Mouse (Mus musculus) liver, postnatal 0 days (tissue): ENCODE results near the gene Relt. TPM values are rescaled to one million over a fixed set of nuclear protein-coding genes. Genes with fewer than 3 reads are reported as not detected.

Source experiments
- ATAC-seq: fragments of 200-750 bp; cut with Nextera tagmentation; 2 replicates; pipeline ENCODE4 v1.8.0; 2017; ENCODE audit warnings: mild to moderate bottlenecking, moderate library complexity
- DNase-seq: peaks from one replicate; pipeline ENCODE4 v3.0.0-alpha.2; 2016
- H3K27ac ChIP-seq: fragments of 300-500 bp; sonication (generic); 2 replicates; pipeline ENCODE4 v1.5.1; 2014; ENCODE audit warnings: antibody characterized with exemption, moderate library complexity, mild to moderate bottlenecking, low read depth
- H3K27me3 ChIP-seq: fragments of 300-500 bp; sonication (generic); 2 replicates; pipeline ENCODE4 v1.6.1; 2014; ENCODE audit warnings: low read length, control low read depth, mixed read lengths; ENCODE audit not compliant: insufficient read depth
- H3K36me3 ChIP-seq: fragments of 300-500 bp; sonication (generic); replicated peaks from 2 replicates; pipeline ENCODE4 v1.6.1; 2014; ENCODE audit warnings: mild to moderate bottlenecking, control low read depth, low read length, moderate library complexity, mixed read lengths; ENCODE audit not compliant: insufficient read depth
- H3K4me1 ChIP-seq: fragments of 300-500 bp; sonication (generic); 2 replicates; pipeline ENCODE4 v1.6.1; 2014; ENCODE audit warnings: antibody characterized with exemption, mild to moderate bottlenecking, control low read depth; ENCODE audit not compliant: insufficient read depth
- H3K4me2 ChIP-seq: fragments of 300-500 bp; sonication (generic); 2 replicates; pipeline ENCODE4 v1.6.1; 2014; ENCODE audit warnings: low read depth, mild to moderate bottlenecking, low read length, moderate library complexity, mixed read lengths
- H3K4me3 ChIP-seq: fragments of 300-500 bp; sonication (generic); 2 replicates; pipeline ENCODE4 v1.5.1; 2014; ENCODE audit warnings: low read depth, low read length
- H3K9ac ChIP-seq: fragments of 300-500 bp; sonication (generic); replicated peaks from 2 replicates; pipeline ENCODE4 v1.6.1; 2014; ENCODE audit warnings: mild to moderate bottlenecking, moderate library complexity
- H3K9me3 ChIP-seq: fragments of 300-500 bp; sonication (generic); 2 replicates; pipeline ENCODE4 v1.6.1; 2016; ENCODE audit warnings: mild to moderate bottlenecking, control low read depth, low read length, mixed read lengths
- CTCF ChIP-seq: sonication (generic); IDR thresholded peaks from 2 replicates; pipeline ENCODE4 v1.5.1; 2016; ENCODE audit warnings: antibody characterized with exemption, low read depth
- EP300 ChIP-seq: IDR thresholded peaks from 2 replicates; pipeline ENCODE4 v1.6.1; 2016; ENCODE audit warnings: antibody characterized with exemption, low read depth, mild to moderate bottlenecking
- WGBS: fragments of 180-500 bp; shearing (Covaris S2); extraction: QIAGEN DNeasy Blood & Tissue Kit; methylation state at CpG from one replicate; pipeline ENCODE4 v1.1.7; 2014; ENCODE audit not compliant: insufficient replicate concordance; 5-methylcytosine and 5-hydroxymethylcytosine counted together
- polyA plus RNA-seq: library from polyadenylated mRNA; unstranded; fragments of >200 nt; fragmentation: Nextera tagmentation; extraction: Ambion mirVana; gene quantifications from 2 replicates; pipeline ENCODE4 v1.2.1, GENCODE M21; 2015

Gene Relt
- polyA plus RNA-seq, 1 experiment from 2014 or later = 7.5 TPM

DNA sequence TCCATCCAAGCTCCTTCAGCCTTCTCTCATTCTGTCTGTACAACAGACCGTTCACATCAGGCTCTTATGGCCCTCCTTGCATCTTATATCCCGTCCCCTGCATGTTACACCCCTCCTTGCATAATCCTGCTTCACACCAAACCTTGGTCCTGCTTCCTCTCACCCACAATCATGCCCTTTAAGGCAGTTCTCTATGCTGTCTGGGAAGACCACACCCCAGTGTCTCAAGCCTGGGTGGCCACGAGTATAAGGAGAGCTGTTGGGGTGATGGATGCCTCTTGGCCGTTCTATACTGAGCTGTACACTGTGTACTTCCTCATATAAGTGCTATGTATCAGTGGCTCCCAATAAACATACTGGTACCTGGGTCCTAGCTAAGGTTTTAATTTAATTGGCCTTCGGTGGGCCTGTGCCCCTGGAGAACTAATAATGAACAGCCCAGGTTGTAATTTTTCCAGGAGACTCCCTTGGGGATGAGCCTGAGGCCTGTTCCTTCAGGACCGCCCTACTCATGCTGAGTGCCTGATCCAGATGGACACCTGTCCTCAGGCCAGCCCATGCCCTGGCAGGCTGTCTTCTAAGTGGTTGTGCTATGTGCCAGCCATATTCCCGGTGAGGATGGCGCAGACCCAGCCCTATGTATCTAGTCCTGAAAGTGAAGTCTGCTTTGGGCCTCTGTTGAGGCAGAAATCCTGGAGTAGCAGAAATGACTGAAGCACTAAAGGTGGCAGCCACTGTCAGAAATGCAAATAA, 6.8 kb upstream of the Relt start:
- Histone ChIP-seq H3K27ac (peak overlapping the region; percentile 16; the same call in 1 of the 2 replicates), H3K4me1 (peaks cover 32% of the 10 kb centered on the region), H3K4me3 (no peak overlapping the region), H3K36me3 (no peaks in the 10 kb centered on the region), H3K27me3 (no peaks in the 10 kb centered on the region), H3K4me2 (no peak overlapping the region), H3K9me3 (no peaks in the 10 kb centered on the region), H3K9ac (no peak overlapping the region)
- WGBS = 71% methylated on average over 8 of the region's 8 CpGs
- no peak for TF ChIP-seq CTCF
- TF ChIP-seq EP300 = no peak
- DNase-seq (no peak), ATAC-seq (no peak)

DNA sequence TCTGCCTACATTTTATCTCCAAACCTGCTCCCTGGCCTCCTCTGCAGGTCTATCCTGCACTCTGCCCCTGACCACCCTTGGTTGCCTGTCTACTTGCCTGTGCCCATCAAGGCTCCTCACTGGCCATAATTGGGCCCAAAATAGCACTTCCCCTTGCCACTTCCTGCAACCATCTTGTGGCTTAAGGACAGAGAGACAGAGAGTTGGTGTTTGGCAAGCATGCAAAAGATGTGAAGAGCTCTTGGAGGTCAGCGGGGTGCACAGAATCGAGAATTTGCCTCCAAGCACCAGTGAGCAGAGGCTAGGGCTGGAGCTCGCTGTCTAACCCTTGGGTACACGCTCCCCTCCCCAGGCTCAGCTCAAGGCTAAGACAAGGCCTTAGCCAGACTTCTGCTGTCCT, 5.3 kb upstream of the Relt start:
- Histone ChIP-seq H3K4me3 (no peak overlapping the region), H3K36me3 (no peaks in the 10 kb centered on the region), H3K27me3 (no peaks in the 10 kb centered on the region), H3K4me1 (peaks cover 30% of the 10 kb centered on the region), H3K9ac (no peak overlapping the region), H3K4me2 (no peak overlapping the region), H3K9me3 (no peaks in the 10 kb centered on the region), H3K27ac (peak overlapping the region; percentile 86)
- TF ChIP-seq CTCF = no peak
- TF ChIP-seq EP300 = no peak
- 46% methylated on average over 4 of the region's 4 CpGs for WGBS
- DNase-seq (no peak), ATAC-seq (no peak)

DNA sequence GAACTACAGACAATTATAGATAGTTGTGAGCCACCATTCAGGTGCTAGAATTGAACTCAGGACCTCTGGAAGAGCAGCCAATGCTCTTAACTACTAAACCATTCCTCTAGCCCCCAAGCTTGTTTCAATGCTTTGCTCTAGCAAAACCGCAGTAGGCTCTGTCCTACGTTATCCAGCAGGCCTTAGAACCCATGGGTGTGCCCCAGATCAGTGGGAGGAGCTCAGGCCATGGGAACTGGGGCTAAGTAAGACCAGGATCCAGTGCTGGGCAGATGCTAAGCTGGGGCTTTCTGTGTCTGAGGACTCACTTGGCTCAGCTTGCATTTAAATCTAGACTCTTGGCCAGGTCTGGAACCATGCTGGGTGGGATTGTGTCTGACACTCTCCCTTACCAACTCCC, 4.3 kb upstream of the Relt start:
- no peak overlapping the region for H3K4me2 ChIP-seq
- peaks cover 30% of the 10 kb centered on the region for H3K4me1 ChIP-seq
- no peak for TF ChIP-seq CTCF
- TF ChIP-seq EP300 = no peak
- no peak overlapping the region for H3K9ac ChIP-seq
- H3K36me3 ChIP-seq = no peaks in the 10 kb centered on the region
- H3K9me3 ChIP-seq = no peaks in the 10 kb centered on the region
- DNase-seq (no peak), ATAC-seq (no peak)
- 42% methylated on average over 2 of the region's 2 CpGs for WGBS
- H3K27ac ChIP-seq = 0 out of 2 replicates have a peak overlapping the region, but pooled peaks have one; percentile 86
- no peaks in the 10 kb centered on the region for H3K27me3 ChIP-seq
- no peak overlapping the region for H3K4me3 ChIP-seq

DNA sequence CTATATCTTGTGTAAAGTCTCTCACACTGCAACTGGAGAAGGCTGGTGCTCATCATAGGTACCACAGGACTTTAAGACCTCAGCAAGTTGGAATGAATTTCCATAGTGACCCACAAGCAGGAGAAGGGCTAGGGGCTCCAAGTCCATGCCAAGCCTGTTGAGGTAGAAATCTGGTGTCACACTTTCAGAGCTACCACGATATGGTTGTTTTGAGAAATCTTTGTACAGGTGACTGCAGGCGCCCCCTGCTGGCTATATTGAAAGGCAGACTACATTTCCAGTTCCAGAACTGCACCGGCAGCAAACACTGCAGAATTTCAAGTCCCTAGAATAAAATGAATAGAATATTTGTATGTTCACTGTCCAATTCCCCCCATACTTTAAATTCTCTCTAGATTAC, 3.4 kb upstream of the Relt start:
- no peak overlapping the region for H3K27ac ChIP-seq
- no peak overlapping the region for H3K9ac ChIP-seq
- no peak overlapping the region for H3K4me3 ChIP-seq
- no peaks in the 10 kb centered on the region for H3K9me3 ChIP-seq
- no peak overlapping the region for H3K4me2 ChIP-seq
- no peaks in the 10 kb centered on the region for H3K27me3 ChIP-seq
- H3K4me1 ChIP-seq = peaks cover 33% of the 10 kb centered on the region
- DNase-seq (peak; percentile 83), ATAC-seq (no peak)
- H3K36me3 ChIP-seq = no peaks in the 10 kb centered on the region
- TF ChIP-seq CTCF (peak; percentile 87), EP300 (no peak)
- WGBS = 5% methylated on average over 3 of the region's 3 CpGs

DNA sequence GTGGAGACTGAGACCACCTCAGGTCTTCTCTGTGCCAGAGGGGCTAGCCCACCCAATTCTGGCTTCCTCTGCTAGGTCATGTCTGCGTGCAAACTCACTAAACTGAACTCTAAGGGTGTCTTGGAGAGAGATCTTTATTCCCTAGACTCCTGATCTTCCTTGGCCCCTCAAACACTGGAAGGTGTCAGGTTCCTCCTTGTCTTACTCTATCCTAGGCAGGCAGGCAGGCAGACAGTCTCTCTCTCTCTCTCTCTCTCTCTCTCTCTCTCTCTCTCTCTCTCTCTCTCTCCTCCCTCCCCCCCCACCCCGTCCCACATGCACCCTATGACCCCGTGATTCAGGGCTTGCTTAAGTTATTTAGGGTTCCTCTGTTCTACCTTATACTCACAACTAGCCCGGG, 893 bp downstream of the Relt start:
- Histone ChIP-seq H3K27ac (peak overlapping the region; percentile 93), H3K4me1 (peaks cover 47% of the 10 kb centered on the region), H3K9ac (peak overlapping the region; percentile 90), H3K4me2 (peak overlapping the region; percentile 98), H3K4me3 (peak overlapping the region; percentile 97), H3K9me3 (no peaks in the 10 kb centered on the region), H3K36me3 (peaks cover 27% of the 10 kb centered on the region), H3K27me3 (no peaks in the 10 kb centered on the region)
- DNase-seq = no peak
- peak; percentile 12 for ATAC-seq
- no peak for TF ChIP-seq CTCF
- no peak for TF ChIP-seq EP300
- WGBS = 5% methylated on average over 4 of the region's 4 CpGs

DNA sequence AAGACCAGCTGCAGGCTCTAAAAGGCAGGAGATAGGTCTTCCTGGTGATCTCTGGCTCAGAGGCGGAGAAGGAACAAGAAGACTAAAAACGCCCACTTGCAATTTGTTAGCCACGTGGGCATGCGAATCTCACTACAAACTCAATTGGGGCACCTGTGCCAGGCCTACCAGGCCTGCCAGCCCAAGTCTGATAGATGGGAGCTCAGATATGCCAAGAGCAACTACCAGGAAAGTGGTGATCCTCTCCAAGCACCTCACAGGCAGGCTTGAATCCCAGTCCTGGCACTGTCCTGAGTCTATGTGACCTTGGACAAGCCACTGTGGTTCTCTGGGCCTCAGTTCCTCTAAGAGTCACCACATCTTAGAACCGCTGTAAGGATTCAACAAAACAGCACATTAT, 2.0 kb downstream of the Relt start:
- H3K9ac ChIP-seq = peak overlapping the region; percentile 90; the same call in 1 of the 2 replicates
- no peak for ATAC-seq

More for the DNA sequence above, 2.0 kb downstream of the Relt start:
- WGBS = 77% methylated on average over 5 of the region's 5 CpGs
- H3K4me2 ChIP-seq = peak overlapping the region; percentile 98
- peaks cover 53% of the 10 kb centered on the region for H3K4me1 ChIP-seq
- DNase-seq = no peak
- peak overlapping the region; percentile 97 for H3K4me3 ChIP-seq
- no peak for TF ChIP-seq CTCF
- TF ChIP-seq EP300 = no peak
- H3K27ac ChIP-seq = no peak overlapping the region
- no peaks in the 10 kb centered on the region for H3K27me3 ChIP-seq
- no peaks in the 10 kb centered on the region for H3K9me3 ChIP-seq
- peaks cover 27% of the 10 kb centered on the region for H3K36me3 ChIP-seq
